Mouse (Mus musculus) forebrain, embryonic 15.5 days (tissue): ENCODE measurements at regions not wholly inside any gene's neighbourhood (a gene's known extent, or its start where the extent isn't known, plus 50 kb on each side); places are given as distances from the start of the nearest gene placed in this dataset.
A peak's percentile ranks its signal among the peaks of the same experiment; 100 is the strongest.
"Not testable (repeated sequence)": the region's sequence is repeated elsewhere in the genome, so short reads cannot be mapped to it uniquely, and the experiment has no call there.

Experiments used
- ATAC-seq: fragments of 200-750 bp; cut with Nextera tagmentation; replicated peaks from 2 replicates; pipeline ENCODE4 v1.8.0; 2017; ENCODE audit warnings: mild to moderate bottlenecking, moderate TSS enrichment, moderate library complexity
- H3K27ac ChIP-seq: fragments of 300-500 bp; sonication (generic); replicated peaks from 2 replicates; pipeline ENCODE4 v1.5.1; 2015; ENCODE audit warnings: mild to moderate bottlenecking, inconsistent platforms
- H3K27me3 ChIP-seq: fragments of 300-500 bp; sonication (generic); 2 replicates; pipeline ENCODE4 v1.6.1; 2015; ENCODE audit warnings: inconsistent platforms
- H3K36me3 ChIP-seq: fragments of 300-500 bp; sonication (generic); 2 replicates; pipeline ENCODE4 v1.6.1; 2015; ENCODE audit warnings: mild to moderate bottlenecking, inconsistent platforms
- H3K4me1 ChIP-seq: fragments of 300-500 bp; sonication (generic); 2 replicates; pipeline ENCODE4 v1.6.1; 2015; ENCODE audit warnings: inconsistent platforms
- H3K4me2 ChIP-seq: fragments of 300-500 bp; sonication (generic); replicated peaks from 2 replicates; pipeline ENCODE4 v1.6.1; 2015; ENCODE audit warnings: mild to moderate bottlenecking, inconsistent platforms
- H3K4me3 ChIP-seq: fragments of 300-500 bp; sonication (generic); 2 replicates; pipeline ENCODE4 v1.5.1; 2015; ENCODE audit warnings: mild to moderate bottlenecking, inconsistent platforms
- H3K9ac ChIP-seq: fragments of 300-500 bp; sonication (generic); replicated peaks from 2 replicates; pipeline ENCODE4 v1.6.1; 2015; ENCODE audit warnings: mild to moderate bottlenecking, inconsistent platforms
- H3K9me3 ChIP-seq: fragments of 300-500 bp; sonication (generic); 2 replicates; pipeline ENCODE4 v1.6.1; 2016; ENCODE audit warnings: inconsistent platforms
- WGBS: fragments of 180-500 bp; shearing (Covaris S2); methylation state at CpG from one replicate; pipeline ENCODE4 v1.1.7; 2015; ENCODE audit warnings: mixed read lengths; 5-methylcytosine and 5-hydroxymethylcytosine counted together

DNA sequence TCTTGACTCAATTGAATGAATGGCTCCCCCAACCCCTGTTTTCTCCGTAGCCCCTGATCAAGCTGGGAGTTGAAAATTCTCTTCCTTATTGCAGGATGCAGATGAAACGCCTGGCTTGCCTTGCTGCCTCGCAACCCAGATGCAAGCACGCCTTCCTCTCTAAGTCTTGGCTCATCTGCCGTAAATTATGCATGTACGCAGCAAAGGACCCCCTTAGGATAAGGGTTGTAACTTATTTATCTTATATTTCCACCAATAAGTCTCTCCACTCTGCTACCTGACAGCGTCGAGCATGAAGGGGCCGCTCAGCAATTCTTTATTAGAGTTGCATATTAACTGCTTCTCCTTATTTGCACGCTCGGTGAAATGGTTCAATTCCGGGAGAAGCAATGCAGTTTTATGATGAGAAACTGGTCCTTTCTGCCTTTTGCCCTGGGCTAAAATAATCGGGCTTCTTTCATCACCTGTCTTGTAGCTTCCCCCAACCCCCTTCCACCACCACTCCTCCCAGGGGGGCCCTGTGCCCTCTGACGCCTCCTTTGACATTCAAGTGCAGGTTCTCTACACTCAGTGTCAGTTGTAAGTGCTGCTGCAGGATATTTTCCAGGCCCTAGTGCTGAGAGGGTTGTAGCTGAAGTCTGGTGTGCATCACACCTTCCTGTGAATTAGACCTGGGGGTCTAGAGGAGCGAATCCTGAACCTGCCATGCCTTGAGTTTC lies 246.0 kb downstream of the Eipr1 start:
- WGBS = 74% methylated on average over 15 of the region's 15 CpGs
- no peak overlapping the region for H3K27ac ChIP-seq

DNA sequence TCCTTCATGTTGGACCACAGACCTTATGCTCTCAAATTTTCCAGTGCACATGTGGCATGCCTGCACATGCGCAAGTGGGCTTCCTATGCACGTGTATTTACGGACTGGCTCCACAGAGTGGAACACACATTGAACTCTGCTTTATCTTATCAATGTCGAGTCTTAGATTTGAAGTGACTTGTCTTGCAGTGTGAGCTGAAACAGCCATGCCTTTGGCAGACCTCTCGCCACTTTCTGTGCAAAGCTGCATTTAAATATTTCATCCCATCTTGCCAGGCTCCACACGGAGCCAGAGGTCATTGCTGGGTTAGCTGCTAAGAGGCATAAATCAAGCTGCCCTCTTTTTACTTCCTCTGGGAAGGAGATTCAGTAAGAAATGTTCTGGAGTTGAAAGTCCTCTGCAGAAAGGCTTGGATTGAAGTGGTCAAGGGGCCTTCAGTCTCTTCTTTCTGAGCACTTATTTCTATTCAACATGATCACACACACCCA lies 248.4 kb downstream of the Eipr1 start:
- no peaks in the 10 kb centered on the region for H3K4me1 ChIP-seq
- no peaks in the 10 kb centered on the region for H3K27me3 ChIP-seq
- no peak overlapping the region for H3K9ac ChIP-seq
- H3K27ac ChIP-seq = no peak overlapping the region
- no peak for ATAC-seq
- no peak overlapping the region for H3K4me3 ChIP-seq
- WGBS = 81% methylated on average over 6 of the region's 6 CpGs
- H3K36me3 ChIP-seq = no peaks in the 10 kb centered on the region
- no peaks in the 10 kb centered on the region for H3K9me3 ChIP-seq
- H3K4me2 ChIP-seq = no peak overlapping the region

More for the DNA sequence above, 246.0 kb downstream of the Eipr1 start:
- Histone ChIP-seq H3K27me3 (no peaks in the 10 kb centered on the region), H3K9me3 (no peaks in the 10 kb centered on the region), H3K36me3 (no peaks in the 10 kb centered on the region), H3K4me1 (no peaks in the 10 kb centered on the region), H3K4me3 (no peak overlapping the region), H3K9ac (no peak overlapping the region), H3K4me2 (no peak overlapping the region)
- no peak for ATAC-seq

DNA sequence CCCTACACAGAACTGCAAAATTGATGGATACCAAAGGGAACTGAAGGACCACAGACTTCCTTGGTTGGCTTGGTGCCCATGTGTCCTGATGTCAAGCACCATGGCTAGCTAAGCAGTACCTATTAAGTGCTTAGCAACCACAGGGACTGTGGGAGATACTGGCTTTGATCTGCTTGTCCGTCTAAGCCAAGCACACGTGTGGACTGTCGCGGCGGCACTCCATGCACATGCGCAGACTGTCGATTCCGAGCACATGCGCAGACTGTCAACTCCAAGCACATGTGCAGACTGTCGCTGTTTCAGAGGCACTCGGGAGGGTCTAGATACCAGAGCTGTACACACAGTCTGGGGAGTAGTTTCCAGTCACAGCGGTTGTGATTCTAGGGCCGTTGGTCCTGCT lies 252.9 kb downstream of the Eipr1 start:
- Histone ChIP-seq H3K36me3 (no peaks in the 10 kb centered on the region), H3K4me2 (no peak overlapping the region)

DNA sequence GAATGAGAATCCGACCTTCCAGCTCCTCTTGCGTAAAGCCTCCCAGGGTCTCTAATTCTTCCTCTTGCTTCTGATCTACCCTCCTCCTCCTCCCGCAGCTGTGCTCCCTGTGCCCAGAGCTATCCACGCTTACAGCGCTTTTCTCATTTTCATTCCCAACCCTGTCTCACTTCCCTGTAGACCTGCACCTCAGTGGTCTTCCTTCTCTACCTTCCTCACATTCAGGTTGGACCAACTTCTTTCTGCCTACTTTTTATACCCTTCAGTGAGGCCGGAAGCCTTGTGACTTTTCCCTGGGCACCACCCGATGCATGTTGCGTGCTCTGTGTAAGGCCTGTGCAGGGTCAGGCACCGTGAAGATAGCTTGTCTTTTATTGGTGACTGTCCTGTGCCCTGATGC lies 263.0 kb downstream of the Eipr1 start:
- Histone ChIP-seq H3K4me3 (no peak overlapping the region), H3K9ac (no peak overlapping the region), H3K4me1 (peaks cover 20% of the 10 kb centered on the region), H3K36me3 (no peaks in the 10 kb centered on the region), H3K27me3 (no peaks in the 10 kb centered on the region), H3K4me2 (no peak overlapping the region), H3K9me3 (no peaks in the 10 kb centered on the region), H3K27ac (peak overlapping the region; percentile 70)
- 86% methylated on average over 9 of the region's 9 CpGs for WGBS
- ATAC-seq = no peak

More for the DNA sequence above, 252.9 kb downstream of the Eipr1 start:
- H3K9ac ChIP-seq = no peak overlapping the region
- 87% methylated on average over 13 of the region's 13 CpGs for WGBS
- no peak for ATAC-seq
- H3K4me1 ChIP-seq = no peaks in the 10 kb centered on the region
- no peaks in the 10 kb centered on the region for H3K9me3 ChIP-seq
- no peak overlapping the region for H3K27ac ChIP-seq
- no peak overlapping the region for H3K4me3 ChIP-seq
- no peaks in the 10 kb centered on the region for H3K27me3 ChIP-seq

DNA sequence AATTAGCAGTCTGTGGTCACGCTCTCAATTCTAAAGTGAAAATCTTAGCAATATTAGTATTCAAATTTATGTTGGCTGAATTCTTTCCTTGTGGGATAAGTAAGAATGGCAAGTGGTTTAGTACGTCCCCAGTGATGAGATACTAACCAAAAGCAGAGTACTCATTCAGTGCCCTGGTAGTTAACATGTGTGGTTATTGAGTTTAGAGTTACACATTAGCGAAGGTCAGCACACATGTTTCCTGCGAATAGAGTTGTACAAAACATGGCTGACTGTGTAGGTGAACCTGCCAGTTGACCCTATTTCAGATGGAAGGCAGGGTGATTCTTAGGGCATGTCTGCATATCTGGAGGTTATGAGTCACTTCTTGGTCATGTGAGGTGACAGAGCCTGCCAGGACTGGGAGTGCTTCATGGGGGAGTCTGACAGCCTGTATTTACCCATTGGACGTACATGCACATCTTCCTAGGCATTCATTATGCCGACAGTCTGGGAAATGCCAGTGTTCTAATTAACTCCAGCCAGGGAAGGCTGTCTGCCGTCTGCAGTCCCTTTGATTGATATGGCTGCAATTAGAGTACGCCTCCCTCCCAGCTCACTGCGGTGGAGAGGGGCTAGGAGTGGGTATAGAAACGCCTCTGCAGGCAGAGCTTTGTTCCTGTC lies 263.7 kb downstream of the Eipr1 start:
- Histone ChIP-seq H3K9me3 (no peaks in the 10 kb centered on the region), H3K4me2 (no peak overlapping the region), H3K36me3 (no peaks in the 10 kb centered on the region), H3K4me3 (no peak overlapping the region), H3K4me1 (peaks cover 20% of the 10 kb centered on the region), H3K9ac (no peak overlapping the region), H3K27me3 (no peaks in the 10 kb centered on the region), H3K27ac (peak overlapping the region; percentile 70)
- WGBS = 22% methylated on average over 10 of the region's 10 CpGs
- ATAC-seq = peak; percentile 96

DNA sequence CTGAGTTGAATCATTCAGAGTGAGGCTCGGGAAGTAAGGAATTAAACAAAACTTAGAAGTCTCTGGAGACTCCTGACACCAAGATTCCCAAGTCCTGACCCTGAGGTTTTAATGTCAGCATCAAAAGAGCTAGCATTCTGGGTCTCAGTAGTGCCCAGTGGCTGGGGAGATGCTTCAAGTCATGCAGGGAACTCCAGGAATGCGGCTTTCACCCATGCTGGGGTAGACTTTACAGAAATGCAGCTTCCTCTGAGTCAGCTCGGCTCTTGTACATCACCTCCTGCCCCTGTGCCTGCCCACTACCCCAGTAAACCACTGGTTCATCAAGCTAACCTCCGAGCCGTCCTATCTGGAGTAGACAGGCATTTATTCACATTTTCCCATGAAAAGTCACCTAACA lies 269.5 kb downstream of the Eipr1 start:
- no peak for ATAC-seq
- Histone ChIP-seq H3K27ac (no peak overlapping the region), H3K36me3 (no peaks in the 10 kb centered on the region), H3K9me3 (no peaks in the 10 kb centered on the region), H3K27me3 (no peaks in the 10 kb centered on the region), H3K9ac (no peak overlapping the region), H3K4me1 (peaks cover 2% of the 10 kb centered on the region; the same call in 1 of the 2 replicates), H3K4me2 (no peak overlapping the region), H3K4me3 (no peak overlapping the region)
- 82% methylated on average over 5 of the region's 5 CpGs for WGBS

DNA sequence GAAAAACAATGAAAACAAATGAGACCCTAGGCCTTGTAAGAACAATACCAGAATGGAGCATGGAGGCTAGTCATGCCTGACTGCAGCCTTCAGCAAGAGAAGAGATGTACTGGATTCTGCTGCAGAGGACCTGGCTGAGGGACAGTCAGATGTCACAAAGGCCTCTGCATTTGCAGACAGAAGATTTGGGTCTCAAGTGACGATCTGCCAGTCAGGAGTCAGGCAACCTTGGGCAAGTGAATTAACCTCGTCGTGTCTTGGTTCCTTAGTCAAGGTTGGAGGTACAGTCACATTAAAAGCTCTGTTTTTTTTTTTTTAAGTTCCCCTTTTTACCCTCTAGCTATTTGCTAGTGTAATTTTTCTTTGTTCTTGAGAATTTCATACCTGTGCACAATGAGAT lies 276.6 kb downstream of the Eipr1 start:
- Histone ChIP-seq H3K9me3 (no peaks in the 10 kb centered on the region), H3K27ac (no peak overlapping the region), H3K9ac (no peak overlapping the region), H3K4me1 (peaks cover 4% of the 10 kb centered on the region; the same call in 1 of the 2 replicates), H3K27me3 (no peaks in the 10 kb centered on the region), H3K4me3 (no peak overlapping the region), H3K36me3 (no peaks in the 10 kb centered on the region), H3K4me2 (no peak overlapping the region)
- 75% methylated on average over 3 of the region's 3 CpGs for WGBS
- no peak for ATAC-seq

DNA sequence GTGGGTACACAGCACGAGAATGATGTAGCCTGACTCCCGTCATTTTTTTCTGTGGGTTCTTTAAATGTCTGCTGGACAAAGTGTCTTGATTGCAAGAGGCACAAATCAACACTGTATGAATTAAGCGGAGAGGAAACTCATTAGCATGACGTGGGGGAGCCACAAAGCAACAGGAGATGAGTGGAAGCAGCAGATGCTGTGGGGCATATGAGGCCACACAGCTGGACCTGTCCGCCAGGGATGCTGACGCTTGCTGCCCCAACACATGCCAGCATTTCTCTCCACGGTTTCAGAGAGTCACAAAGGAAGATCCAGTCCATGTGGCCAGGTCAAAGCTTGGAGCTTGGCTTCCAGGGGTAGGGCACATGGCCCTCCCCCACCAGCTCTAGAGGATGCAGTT lies 277.9 kb downstream of the Eipr1 start:
- no peaks in the 10 kb centered on the region for H3K27me3 ChIP-seq
- no peaks in the 10 kb centered on the region for H3K36me3 ChIP-seq
- H3K9me3 ChIP-seq = no peaks in the 10 kb centered on the region
- ATAC-seq = no peak
- H3K27ac ChIP-seq = no peak overlapping the region
- H3K9ac ChIP-seq = no peak overlapping the region
- no peak overlapping the region for H3K4me2 ChIP-seq
- H3K4me3 ChIP-seq = no peak overlapping the region
- 33% methylated on average over 7 of the region's 7 CpGs for WGBS
- peaks cover 4% of the 10 kb centered on the region; the same call in 1 of the 2 replicates for H3K4me1 ChIP-seq

DNA sequence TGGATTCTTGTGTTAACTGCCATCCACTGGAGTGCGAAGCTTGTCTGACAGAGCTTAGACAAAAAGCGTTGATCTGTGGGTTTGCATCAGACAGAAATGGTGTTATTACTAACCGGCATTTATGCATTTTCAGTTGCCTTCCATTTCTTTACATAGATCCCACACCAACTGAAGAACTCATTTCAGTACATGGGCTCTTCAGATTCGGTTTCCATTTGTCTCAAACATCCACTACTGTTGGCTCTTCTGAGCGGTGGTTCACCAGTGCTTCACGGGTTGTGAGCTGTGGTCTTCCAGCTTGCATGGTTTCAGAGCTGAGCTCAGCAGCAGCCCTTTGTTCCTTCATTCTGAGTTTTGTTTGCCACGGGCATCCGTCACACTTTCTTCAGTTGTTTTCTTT lies 294.4 kb downstream of the Eipr1 start:
- Histone ChIP-seq H3K9me3 (no peaks in the 10 kb centered on the region), H3K36me3 (no peaks in the 10 kb centered on the region), H3K4me3 (no peak overlapping the region), H3K27me3 (no peaks in the 10 kb centered on the region), H3K9ac (no peak overlapping the region), H3K4me2 (no peak overlapping the region), H3K27ac (no peak overlapping the region), H3K4me1 (peaks cover 14% of the 10 kb centered on the region)
- no peak for ATAC-seq
- WGBS = 84% methylated on average over 8 of the region's 8 CpGs

DNA sequence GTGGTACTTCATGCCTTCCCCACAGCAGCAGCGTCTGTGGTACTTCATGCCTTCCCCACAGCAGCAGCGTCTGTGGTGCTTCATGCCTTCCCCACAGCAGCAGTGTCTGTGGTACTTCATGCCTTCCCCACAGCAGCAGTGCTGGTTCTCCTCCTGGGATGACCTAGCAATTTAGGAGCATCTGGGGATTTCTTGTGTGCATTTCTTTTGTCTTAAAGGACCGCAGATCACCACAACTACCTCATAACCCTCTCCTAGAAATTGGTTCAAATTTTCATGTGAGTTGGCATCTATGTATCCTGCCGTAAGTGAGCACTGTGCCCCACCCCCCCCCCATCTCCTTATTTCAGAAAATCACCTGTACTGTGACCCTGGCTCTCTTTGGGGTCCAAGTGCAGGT lies 297.0 kb downstream of the Eipr1 start:
- Histone ChIP-seq H3K4me1 (peaks cover 14% of the 10 kb centered on the region), H3K27ac (peak overlapping the region; percentile 71)
- H3K9ac ChIP-seq, H3K9me3 ChIP-seq, ATAC-seq, H3K4me3 ChIP-seq, H3K4me2 ChIP-seq, H3K27me3 ChIP-seq, H3K36me3 ChIP-seq: not testable (repeated sequence)
- 49% methylated on average over 4 of the region's 4 CpGs for WGBS

DNA sequence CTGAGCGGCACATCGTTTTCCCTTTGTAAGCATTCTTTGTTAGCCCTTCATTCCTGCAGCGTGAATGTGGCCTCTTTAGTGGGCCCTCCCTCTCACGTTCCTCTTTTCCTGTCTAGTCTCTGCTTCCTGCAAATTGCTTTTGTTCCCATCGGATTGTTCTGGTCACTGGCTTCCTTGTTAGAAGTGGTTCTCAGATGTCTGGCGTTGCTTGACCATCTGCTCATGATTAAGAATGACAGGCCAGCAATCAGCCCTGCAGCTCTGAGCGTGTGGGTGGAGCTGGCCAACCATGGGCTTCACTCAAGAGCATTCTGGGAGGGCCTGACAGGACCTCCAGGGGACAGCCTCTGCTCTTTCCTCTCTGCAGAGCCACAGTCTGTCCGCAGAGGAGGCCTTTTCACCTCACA lies 297.5 kb downstream of the Eipr1 start:
- H3K9ac ChIP-seq = no peak overlapping the region
- peak; percentile 72 for ATAC-seq

DNA sequence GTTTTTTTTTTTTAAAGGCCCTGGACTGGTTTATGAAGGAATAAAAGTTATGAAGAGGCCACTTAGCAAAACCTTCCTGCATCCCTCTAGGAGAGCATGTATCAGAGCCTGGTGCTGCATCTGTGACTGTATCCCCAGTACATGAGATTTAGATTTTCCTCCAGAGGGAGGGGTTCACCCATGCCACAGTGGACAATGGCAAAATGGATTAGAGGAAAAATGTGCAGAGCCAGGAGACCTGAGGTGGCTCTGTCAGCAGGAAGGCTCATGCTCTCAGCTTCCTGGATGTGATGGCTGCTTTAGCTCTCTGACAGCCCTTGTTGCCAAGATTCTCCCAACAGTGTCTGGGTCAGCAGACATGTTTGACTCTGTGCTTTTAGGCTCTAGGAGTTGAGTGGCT lies 298.2 kb downstream of the Eipr1 start:
- H3K27ac ChIP-seq = 0 out of 2 replicates have a peak overlapping the region, but pooled peaks have one; percentile 71
- peaks cover 24% of the 10 kb centered on the region for H3K4me1 ChIP-seq
- H3K9me3 ChIP-seq = no peaks in the 10 kb centered on the region
- no peaks in the 10 kb centered on the region for H3K36me3 ChIP-seq
- no peaks in the 10 kb centered on the region for H3K27me3 ChIP-seq
- H3K9ac ChIP-seq = 0 out of 2 replicates have a peak overlapping the region, but pooled peaks have one; percentile 24
- no peak overlapping the region for H3K4me3 ChIP-seq
- no peak for ATAC-seq
- H3K4me2 ChIP-seq = no peak overlapping the region

More for the DNA sequence above, 297.5 kb downstream of the Eipr1 start:
- H3K4me1 ChIP-seq = peaks cover 17% of the 10 kb centered on the region
- WGBS = 4% methylated on average over 8 of the region's 8 CpGs
- no peaks in the 10 kb centered on the region for H3K27me3 ChIP-seq
- peak overlapping the region; percentile 71 for H3K27ac ChIP-seq
- no peak overlapping the region for H3K4me2 ChIP-seq
- H3K9me3 ChIP-seq = no peaks in the 10 kb centered on the region
- no peak overlapping the region for H3K4me3 ChIP-seq
- H3K36me3 ChIP-seq = no peaks in the 10 kb centered on the region
